8 mouse cellular contexts compared by ENCODE assay signal in genomic region chr2:93217015-93217414, GRCm38 (mm10). TPM values are rescaled to one million over a fixed set of nuclear protein-coding genes. Genes with fewer than 3 reads are reported as not detected.
A peak's percentile ranks its signal among the peaks of the same experiment; 100 is the strongest.
DNase-seq lines count a peak whose midpoint lies in the region; ATAC-seq and TF ChIP-seq lines count a peak whose summit lies in the region.

No protein-coding gene starts in this region.

- peaks cover 16% of the 10 kb centered on the region for H3K4me1 ChIP-seq in embryonic facial prominence, embryonic 12.5 days
- peaks cover 8% of the 10 kb centered on the region for H3K4me1 ChIP-seq in limb, embryonic 14.5 days (ENCODE audit: control insufficient read depth, insufficient read depth, low read length)
- peaks cover 19% of the 10 kb centered on the region for H3K4me1 ChIP-seq in stomach, embryonic 15.5 days

- no peak for TF ChIP-seq POLR2A in limb, embryonic 14.5 days (IDR thresholded peaks at IDR 0.05; ENCODE audit: borderline replicate concordance, extremely low read depth, insufficient read depth, insufficient read length)

- no peak overlapping the region for H3K27ac ChIP-seq in embryonic facial prominence, embryonic 12.5 days
- 0 out of 2 replicates have a peak overlapping the region, but pooled peaks have one; percentile 34 for H3K27ac ChIP-seq in limb, embryonic 14.5 days (replicated peaks; ENCODE audit: low read depth, low read length)
- peak overlapping the region; percentile 32; the same call in 1 of the 2 replicates for H3K27ac ChIP-seq in stomach, embryonic 15.5 days

- H3K9me3 ChIP-seq in embryonic facial prominence, embryonic 12.5 days = no peaks in the 10 kb centered on the region
- H3K9me3 ChIP-seq in limb, embryonic 14.5 days (ENCODE audit: control insufficient read depth, low read length) = no peaks in the 10 kb centered on the region
- H3K9me3 ChIP-seq in stomach, embryonic 15.5 days = no peaks in the 10 kb centered on the region

- peak; percentile 91 for DNase-seq in 3T3-L1 (ENCODE audit: low read depth, low spot score)
- DNase-seq in adrenal gland, postnatal 25 days = peak; percentile 91
- peak; percentile 83 for DNase-seq in heart, adult 8-10 months (ENCODE audit: low spot score)
- DNase-seq in kidney, adult 9 months = peak; percentile 89
- DNase-seq in limb, embryonic 14.5 days (ENCODE audit: low spot score) = peak; percentile 95
- peak; percentile 90 for DNase-seq in neural tube, embryonic 10.5 days (ENCODE audit: extremely low spot score, low spot score)

- H3K27me3 ChIP-seq in embryonic facial prominence, embryonic 12.5 days = no peaks in the 10 kb centered on the region
- H3K27me3 ChIP-seq in limb, embryonic 14.5 days (ENCODE audit: control insufficient read depth, insufficient read depth, low read length) = no peaks in the 10 kb centered on the region
- H3K27me3 ChIP-seq in stomach, embryonic 15.5 days (replicated peaks) = no peaks in the 10 kb centered on the region

- peak; percentile 44; the same call in 1 of the 2 replicates for ATAC-seq in embryonic facial prominence, embryonic 12.5 days (ENCODE audit: insufficient number of reproducible peaks, insufficient read depth, low FRiP score, low TSS enrichment)
- ATAC-seq in limb, embryonic 14.5 days (ENCODE audit: low FRiP score, low read depth) = peak; percentile 77
- peak; percentile 65; the same call in 1 of the 2 replicates for ATAC-seq in stomach, embryonic 15.5 days (ENCODE audit: insufficient read depth, low FRiP score, low read depth)

- no peaks in the 10 kb centered on the region for H3K36me3 ChIP-seq in embryonic facial prominence, embryonic 12.5 days
- H3K36me3 ChIP-seq in limb, embryonic 14.5 days (ENCODE audit: control insufficient read depth, insufficient read depth, low read length) = no peaks in the 10 kb centered on the region; the same call in 1 of the 2 replicates
- H3K36me3 ChIP-seq in stomach, embryonic 15.5 days = no peaks in the 10 kb centered on the region

- no peak overlapping the region for H3K4me3 ChIP-seq in embryonic facial prominence, embryonic 12.5 days
- no peak overlapping the region for H3K4me3 ChIP-seq in limb, embryonic 14.5 days (replicated peaks; ENCODE audit: low read length)
- H3K4me3 ChIP-seq in stomach, embryonic 15.5 days (replicated peaks) = no peak overlapping the region

- WGBS in embryonic facial prominence, embryonic 12.5 days = 11% methylated on average over 7 of the region's 7 CpGs
- WGBS in limb, embryonic 14.5 days = 17% methylated on average over 7 of the region's 7 CpGs
- 20% methylated on average over 7 of the region's 7 CpGs for WGBS in stomach, embryonic 15.5 days

- H3K4me2 ChIP-seq in embryonic facial prominence, embryonic 12.5 days (replicated peaks) = no peak overlapping the region
- no peak overlapping the region for H3K4me2 ChIP-seq in limb, embryonic 14.5 days (replicated peaks; ENCODE audit: low read depth, low read length, severe bottlenecking)
- no peak overlapping the region for H3K4me2 ChIP-seq in stomach, embryonic 15.5 days

- no peak overlapping the region for H3K9ac ChIP-seq in embryonic facial prominence, embryonic 12.5 days
- no peak overlapping the region for H3K9ac ChIP-seq in limb, embryonic 14.5 days (ENCODE audit: low read depth, low read length, severe bottlenecking)
- no peak overlapping the region for H3K9ac ChIP-seq in stomach, embryonic 15.5 days

RNA-seq across cellular contexts. Expression of gene Trp53i11, which starts 29.7 kb away (rescaled TPM):
- 52.6 and 75.8 TPM in 2 replicates for total RNA-seq in adrenal gland, postnatal 25 days (2021)
- 36.8 and 37.0 TPM in 2 replicates for polyA plus RNA-seq in embryonic facial prominence, embryonic 12.5 days (2016; fragmentation: Nextera tagmentation; extraction: Ambion mirVana)
- total RNA-seq in heart, adult 8-10 months (2022) = 10 to 100 TPM; 14.0 to 37.8 (median 23.2) TPM
- polyA plus RNA-seq in limb, embryonic 14.5 days (2012; rRNA removed) = 30.5 and 36.9 TPM in 2 replicates
- 26.6 and 37.4 TPM in 2 replicates for polyA plus RNA-seq in limb, embryonic 14.5 days (2014; fragmentation: Nextera tagmentation; extraction: Ambion mirVana)
- 29.3 and 37.7 TPM in 2 replicates for polyA plus RNA-seq in stomach, embryonic 15.5 days (2015; fragmentation: Nextera tagmentation; extraction: Ambion mirVana)
